Mouse (Mus musculus) MN1 (cell line): ENCODE data around the gene Map2k1.
"Not testable (repeated sequence)": the region's sequence is repeated elsewhere in the genome, so short reads cannot be mapped to it uniquely, and the experiment has no call there.

Experiments
- DNase-seq: peaks from one replicate; pipeline ENCODE4 v3.0.0-alpha.2; 2016; ENCODE audit warnings: low spot score

Gene Map2k1

DNA sequence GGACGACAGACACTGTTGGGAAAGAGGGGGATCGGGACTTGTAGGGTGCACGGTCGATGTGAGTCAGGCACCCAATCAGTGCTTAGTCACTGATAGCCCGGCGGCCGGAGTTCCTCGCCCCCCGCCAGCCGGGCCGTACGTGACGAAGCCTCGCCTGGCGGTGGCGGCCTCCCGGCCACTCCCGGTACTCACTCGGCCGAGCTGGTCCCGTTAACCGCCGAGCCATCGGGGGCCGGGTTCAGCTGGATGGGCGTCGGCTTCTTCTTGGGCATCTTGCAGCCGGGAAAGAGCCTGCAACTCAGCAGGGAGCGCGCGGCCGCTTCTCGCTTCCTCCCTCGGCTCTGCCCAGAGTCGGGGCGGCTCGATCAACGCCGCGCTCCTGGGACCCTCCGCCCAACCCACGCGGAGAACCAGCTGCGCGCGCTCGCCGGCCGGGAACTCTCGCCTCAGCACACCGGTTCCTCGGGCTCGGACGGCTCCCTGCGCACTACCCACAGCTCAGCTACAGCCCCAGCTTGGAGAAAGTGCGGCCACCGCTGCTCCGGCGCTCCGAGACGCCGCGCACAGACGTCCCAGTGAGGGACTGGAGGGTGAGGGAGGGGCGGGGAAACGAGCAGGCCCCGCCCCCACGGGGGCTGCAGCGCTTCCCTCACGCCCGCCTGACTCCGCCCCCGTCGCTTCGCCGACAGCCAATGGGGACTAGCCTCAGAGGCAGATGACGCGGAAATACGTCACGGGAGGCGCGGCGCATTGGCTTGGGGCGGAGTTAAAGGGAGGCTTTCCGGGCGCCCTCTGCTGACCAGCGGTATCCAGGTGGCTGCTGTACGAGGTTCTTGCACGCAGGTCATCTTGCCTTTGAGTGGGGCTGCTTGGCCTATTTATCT, at the start of gene Map2k1:
Gene Map2k1 (minus strand): TSS at position 611 of the 884 bp plus-strand sequence.
- peak; percentile 99 for DNase-seq

DNA sequence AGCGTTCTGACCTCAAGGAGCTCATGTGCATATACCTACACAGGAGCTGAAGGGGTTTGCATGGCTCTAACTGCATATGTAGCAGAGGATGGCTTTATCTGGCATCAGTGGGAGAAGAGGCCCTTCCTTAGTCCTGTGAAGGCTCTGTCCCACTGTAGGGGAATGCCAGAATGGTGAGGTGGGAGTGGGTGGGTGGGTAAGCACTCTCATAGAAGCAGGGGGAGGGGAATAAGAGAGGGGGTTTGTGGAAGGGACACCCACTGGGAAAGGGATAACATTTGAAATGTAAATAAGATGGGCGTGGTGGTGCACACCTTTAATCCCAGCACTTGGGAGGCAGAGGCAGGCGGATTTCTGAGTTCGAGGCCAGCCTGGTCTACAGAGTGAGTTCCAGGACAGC, 49.7 kb upstream of the Map2k1 start:
- DNase-seq, result not testable (repeated sequence)

DNA sequence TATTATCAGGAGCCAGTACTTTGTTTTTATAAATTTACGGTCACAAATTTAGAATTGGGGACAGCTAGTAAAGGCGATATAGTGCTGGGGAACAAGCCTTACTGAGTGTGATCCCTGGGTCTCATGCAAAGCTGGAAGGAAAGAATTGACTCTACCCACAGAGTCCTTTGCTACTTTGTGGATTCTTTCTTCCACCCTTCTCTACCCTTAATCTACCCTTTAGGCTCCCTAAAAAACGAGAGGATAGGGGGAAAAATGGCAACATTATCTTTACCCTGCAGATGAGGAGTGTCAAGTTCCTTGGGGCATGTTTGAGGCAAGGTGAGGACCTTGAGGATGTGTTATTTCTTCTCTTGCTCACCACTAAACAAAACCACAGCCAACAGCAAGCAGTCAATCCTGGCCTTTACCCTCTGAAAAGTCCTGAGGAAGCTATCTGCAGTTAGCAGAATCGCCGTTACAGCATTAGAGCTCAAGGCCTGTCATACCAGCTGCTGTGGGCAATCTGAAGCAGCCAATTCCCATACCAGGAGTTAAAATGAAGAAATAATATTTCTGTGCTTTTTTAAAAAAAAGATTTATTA, 29.1 kb upstream of the Map2k1 start:
- DNase-seq, result no peak

DNA sequence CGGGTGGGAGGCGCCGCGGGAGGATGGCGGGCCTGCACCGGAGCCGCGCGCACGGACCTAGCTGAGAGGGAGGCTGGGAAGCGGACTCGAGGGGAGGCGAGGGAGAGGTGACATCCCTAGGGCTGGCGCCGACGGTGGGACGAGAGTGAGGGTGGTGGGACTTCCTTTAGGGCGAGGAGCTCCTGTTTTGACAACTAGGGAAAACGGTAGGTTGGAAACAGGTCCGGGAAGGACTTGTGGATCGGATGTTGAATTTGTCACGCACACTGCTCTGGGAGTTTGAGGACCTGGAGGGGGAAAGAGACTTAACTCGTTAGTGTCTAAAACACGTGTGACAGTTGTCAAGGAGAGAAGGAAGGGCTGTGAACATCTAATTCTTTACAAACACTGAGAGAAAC, 28.3 kb upstream of the Map2k1 start:
- DNase-seq, result no peak

DNA sequence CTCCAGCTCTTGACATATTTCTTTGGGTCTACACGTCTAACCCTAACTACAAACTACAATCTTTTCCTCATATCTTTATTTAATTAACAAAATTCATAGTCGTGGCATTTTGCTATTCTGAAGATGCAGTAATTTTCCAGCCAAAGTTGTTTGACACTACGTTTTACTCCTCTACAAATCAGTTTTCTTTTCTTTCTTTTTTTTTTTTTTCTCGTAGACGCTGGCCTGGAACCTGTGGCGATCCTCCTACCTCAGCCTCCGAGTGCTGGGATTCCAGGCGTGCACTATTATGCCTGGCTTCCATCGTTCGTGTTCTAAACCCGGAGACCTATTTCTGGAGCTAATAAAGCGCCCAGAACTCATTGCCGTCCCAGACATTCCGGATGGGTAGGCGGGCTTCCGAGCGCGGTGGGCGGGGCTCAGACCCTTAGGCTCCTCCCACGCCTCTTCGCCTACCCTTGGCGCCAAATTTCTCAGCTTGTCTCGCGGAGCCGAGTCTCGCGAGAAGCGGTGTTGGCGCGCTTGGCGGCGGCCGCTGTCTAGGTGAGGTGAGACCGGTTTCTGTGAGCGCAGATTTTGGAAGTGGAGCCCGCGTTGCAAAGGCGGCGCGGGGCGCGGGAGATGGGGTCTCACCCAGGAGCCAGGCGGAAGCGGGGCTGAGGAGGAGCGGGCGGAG, 27.8 kb upstream of the Map2k1 start, which contains the start of gene Tipin:
Gene Tipin (plus strand): TSS at position 477 of the 676 bp plus-strand sequence.
- peak; percentile 95 for DNase-seq

- no peak for DNase-seq
Observed at GRCm38 (mm10) chr9:64278665-64279310, 25.4 kb upstream of the Map2k1 start.

DNA sequence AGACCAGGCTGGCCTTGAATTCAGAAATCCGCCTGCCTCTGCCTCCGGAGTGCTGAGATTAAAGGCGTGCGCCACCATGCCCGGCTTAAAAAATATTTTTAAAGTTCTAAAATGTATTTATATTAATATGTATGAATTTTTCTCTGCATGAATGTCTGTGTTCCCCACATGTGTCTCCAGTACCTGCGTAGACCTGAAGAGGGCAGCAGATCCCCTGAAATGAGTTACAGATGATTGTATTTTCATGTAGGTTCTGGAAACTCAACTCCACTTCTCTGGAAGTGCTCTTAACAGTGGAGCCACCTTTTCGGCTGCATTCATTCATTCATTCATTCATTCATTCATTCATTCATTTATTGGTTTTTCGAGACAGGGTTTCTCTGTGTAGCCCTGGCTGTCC, 24.3 kb upstream of the Map2k1 start:
- DNase-seq, result peak; percentile 50

DNA sequence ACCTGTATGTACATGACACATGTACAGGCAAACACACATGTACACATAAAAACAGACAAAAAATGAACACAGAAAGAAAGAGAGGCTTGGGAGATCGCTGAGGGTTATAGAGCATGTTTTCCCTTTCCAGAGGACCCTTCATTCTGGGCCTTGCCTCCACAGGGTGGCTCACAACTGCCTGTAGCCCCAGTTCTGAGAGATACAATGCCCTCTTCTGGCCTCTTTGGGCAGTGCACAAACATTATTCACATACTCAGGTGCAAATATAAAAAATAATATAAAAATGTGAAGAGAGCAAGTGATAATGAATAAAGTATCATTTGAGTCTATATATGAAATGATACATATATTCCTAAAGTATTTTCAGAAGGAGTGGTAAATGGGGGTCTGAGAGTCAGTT, 21.5 kb upstream of the Map2k1 start:
- no peak for DNase-seq

DNA sequence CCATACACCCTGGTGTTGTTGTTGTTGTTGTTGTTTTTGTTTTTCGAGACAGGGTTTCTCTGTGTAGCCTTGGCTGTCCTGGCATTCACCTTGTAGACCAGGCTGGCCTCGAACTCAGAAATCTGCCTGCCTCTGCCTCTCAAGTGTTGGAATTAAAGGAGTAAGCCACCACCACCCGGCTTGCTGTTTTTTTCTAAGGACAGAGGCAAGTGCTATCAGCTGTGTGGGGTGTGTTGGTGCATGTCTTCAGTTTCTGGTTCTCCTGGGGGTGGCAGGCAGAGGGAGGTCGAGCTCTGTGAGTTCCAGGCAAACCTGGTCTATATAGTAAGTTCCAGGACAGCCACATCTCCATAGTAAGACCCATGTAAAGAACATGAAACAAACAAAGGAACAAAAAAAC, 20.9 kb upstream of the Map2k1 start:
- DNase-seq, result no peak

DNA sequence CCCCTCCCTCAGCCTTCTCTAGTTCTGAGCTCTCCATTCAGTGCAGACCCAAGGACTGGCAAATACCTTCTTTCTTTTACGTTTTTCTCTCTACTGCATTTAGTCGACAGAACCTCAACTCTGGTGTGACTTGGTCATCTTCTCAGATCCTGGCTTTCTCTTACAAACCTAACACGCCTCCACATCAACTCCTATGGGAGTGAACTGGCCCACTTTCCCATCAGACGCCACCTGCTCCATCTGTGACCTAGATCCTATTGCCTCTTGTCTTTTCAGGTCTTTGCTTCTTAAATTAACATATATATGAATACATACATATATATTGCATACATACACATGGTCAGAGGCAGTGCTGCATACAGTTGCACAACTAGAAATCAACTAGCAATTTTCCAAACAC, 20.3 kb upstream of the Map2k1 start:
- no peak for DNase-seq

GRCm38 (mm10) chr9:64272611-64273010, 19.2 kb upstream of the Map2k1 start:
- DNase-seq, result no peak

DNA sequence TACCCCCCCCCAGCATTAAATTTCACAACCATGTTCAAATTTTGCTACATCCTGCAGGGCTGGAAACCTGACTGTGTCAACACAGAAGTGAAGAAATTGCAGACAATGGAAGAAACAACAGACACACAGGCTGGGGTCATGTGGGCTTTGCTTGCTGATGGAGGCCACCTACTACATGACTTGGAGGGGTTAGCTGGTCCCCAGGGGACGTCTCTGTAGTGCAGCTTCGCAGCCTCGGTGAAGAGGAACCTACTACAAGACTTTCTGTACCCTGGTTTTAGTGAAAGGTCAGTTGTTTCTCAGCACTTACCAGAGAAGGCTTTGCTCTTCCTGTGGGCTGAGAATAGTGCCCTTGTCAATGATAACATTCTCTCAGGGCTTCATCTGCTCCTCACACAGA, 17.8 kb upstream of the Map2k1 start:
- no peak for DNase-seq

DNA sequence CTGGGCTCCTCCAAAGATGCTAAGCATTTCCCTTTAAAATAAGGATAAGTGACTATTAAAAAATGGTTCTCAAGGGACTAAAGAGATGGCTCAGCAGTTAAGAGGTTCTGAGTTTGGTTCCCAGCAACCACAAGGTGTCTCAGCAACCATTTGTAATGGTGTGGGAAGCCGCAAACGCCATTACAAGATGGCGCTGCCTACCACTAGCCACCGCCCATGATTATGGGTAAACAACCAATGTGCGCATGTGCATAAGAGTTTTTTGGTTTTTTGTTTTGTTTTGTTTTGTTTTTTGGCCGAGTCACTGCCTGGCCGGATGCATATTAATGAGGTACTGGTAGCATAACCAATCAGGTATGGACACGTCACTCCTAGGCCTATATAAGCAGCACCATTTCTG, 15.4 kb upstream of the Map2k1 start:
- not testable (repeated sequence) for DNase-seq

DNA sequence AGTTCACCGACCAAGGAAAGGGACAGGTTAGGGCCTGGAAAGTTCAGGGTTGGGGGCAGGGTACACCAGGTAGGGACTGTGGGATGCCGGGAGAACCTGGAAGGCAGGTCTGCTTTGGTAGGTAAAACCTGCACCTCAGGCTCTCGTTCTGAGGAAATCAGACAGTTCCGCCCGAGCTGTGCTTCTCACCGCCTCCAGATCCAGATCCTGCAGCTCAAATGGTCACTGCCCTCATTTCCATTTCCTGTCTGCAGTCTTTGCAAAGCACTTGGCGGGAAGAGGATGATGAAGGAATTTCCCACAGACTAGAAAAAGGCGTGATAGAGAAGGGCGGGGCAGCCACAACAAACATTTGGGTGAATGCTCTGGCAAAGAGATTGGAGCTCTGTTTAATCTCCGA, 14.8 kb upstream of the Map2k1 start:
- no peak for DNase-seq

DNA sequence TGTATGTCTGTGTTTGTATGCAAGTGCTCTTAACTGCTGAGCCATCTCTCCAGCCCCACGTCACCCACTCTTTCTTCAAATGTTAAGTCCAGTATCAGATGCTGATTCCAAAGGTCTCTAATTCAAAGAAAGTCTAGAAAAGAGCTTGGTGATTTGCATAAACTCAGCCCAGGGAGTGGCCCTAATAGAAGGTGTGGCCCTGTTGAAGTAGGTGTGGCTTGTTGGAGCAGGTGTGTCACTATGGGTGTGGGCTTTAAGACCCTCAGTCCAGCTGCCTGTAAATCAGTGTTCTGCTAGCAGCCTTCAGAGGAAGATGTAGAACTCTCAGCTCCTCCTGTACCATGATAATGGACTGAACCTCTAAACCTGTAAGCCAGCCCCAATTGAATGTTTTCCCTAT, 13.8 kb upstream of the Map2k1 start:
- no peak for DNase-seq

DNA sequence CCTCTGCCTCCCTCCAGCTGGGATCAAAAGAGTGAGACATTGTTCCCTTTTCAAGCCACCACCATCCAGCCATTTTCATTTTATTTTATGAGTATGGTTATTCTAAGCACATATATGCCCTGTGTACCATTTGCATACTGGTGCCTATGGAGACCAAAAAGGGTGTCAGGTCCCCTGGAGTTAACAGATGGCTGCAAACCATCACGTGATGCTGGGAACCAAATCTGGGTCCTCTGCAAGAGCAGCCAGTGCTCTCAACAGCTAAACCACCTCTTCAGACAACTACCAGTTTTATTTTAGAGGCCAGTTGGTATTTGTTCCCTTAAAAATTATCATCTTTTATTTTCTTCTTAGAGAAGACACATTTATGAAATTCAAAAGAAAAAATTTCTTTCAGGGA, 11.4 kb upstream of the Map2k1 start:
- no peak for DNase-seq

DNA sequence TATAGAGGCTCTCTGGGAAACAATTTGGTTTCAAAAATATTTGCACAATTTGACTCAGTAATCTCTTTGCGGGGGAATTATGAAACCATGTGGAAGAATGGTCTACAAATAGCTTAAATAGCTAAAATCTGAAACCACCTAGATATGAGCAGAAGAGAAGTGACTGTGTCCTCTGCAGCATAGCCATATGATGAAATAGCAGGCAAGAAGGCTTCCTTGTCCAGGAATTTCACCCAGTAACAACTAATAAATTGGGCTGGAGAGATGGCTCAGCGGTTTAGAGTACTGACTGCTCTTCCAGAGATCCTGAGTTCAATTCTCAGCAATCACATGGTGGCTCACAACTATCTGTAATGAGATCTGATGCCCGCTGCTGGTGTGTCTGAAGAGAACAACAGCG, 7.6 kb upstream of the Map2k1 start:
- DNase-seq, result peak; percentile 51

GRCm38 (mm10) chr9:64259906-64260305, 6.5 kb upstream of the Map2k1 start:
- DNase-seq, result no peak

DNA sequence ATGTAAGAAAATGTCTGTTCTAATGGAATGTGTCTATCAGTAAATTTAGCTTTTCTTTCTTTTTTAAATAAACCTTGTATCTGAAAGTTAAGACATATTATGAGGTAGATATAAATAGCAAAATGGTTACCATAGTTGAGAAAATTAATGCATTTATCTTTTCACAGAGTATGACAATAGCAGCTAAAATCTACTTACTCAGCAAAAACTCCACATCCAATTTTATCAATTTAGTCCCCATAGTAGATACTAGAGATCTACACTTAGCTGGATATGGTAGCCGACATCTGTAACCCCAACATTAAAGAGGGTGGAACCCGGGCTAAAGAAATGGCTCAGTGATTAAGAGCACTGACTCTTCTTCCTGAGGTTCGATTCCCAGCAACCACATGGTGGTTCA, 2.8 kb upstream of the Map2k1 start:
- DNase-seq, result no peak

- DNase-seq, result no peak
Observed at GRCm38 (mm10) chr9:64255422-64255821, 2.0 kb upstream of the Map2k1 start.

DNA sequence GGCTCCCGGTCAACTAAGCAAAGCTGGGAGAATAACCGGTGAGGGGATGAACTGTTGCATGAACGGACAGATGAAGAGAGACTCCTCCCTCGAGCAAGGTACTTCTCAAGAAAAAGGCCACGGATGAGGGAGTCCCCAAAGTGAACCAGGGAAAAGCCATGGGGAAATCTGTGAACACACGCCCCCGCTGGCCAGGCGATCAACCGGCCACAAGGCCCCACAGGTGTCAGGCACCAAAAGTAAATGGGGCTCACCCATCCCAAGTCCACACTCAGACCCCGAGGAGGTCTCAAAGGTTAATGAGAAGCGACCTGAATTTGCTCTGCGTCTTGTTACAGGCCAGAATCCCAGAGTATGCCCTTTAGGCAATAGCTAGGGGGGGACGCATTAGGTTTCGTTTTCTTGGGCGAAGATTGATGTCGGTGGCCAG, 825 bp downstream of the Map2k1 start:
- DNase-seq, result peak; percentile 52

DNA sequence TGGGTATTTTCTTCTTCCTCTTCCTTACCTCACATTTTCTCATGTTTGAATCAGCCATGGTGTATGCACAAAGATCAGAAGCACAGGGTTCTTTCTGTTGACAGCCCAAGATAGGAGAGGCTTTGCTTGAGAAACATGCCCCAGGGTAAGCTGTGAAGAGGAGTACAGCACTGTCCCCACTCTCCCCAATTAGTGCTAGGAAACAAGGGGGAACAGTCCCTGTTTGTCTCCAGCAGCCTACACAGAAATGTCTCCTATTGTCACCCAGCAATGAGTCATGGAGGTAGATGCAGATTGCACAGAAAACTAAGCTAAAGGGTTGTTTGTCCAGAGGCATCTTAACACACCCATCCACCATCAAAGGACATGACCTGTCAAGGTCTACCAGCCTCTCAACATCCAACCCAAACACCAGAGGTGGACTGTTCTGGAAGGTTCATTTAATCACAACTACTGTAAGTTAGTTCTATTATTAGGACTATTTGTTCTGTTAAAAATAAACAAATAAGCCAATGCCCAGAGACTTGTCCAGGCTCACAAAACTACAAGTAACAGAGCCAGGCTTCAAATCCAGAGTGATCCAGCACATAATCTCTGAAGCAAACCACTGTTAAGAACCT, 3.2 kb downstream of the Map2k1 start:
- DNase-seq, result no peak
